Mouse (Mus musculus) kidney, embryonic 16.5 days (tissue): Measurements from ENCODE around the gene Olfr777. TPM values are rescaled to one million over a fixed set of nuclear protein-coding genes. Genes with fewer than 3 reads are reported as not detected.
"Not testable (repeated sequence)": the region's sequence is repeated elsewhere in the genome, so short reads cannot be mapped to it uniquely, and the experiment has no call there.

ENCODE experiments used
- ATAC-seq: fragments of 200-750 bp; cut with Nextera tagmentation; 2 replicates; pipeline ENCODE4 v1.8.0; 2017; ENCODE audit warnings: moderate TSS enrichment; ENCODE audit not compliant: low FRiP score, low TSS enrichment
- H3K27ac ChIP-seq: fragments of 300-500 bp; sonication (generic); 2 replicates; pipeline ENCODE4 v1.5.1; 2014; ENCODE audit warnings: low read length
- H3K27me3 ChIP-seq: fragments of 300-500 bp; sonication (generic); 2 replicates; pipeline ENCODE4 v1.6.1; 2014; ENCODE audit warnings: low read length, control low read depth, mixed read lengths; ENCODE audit not compliant: insufficient read depth
- H3K36me3 ChIP-seq: fragments of 300-500 bp; sonication (generic); 2 replicates; pipeline ENCODE4 v1.6.1; 2014; ENCODE audit warnings: low read length, control low read depth, mixed read lengths; ENCODE audit not compliant: insufficient read depth
- H3K4me1 ChIP-seq: fragments of 300-500 bp; sonication (generic); 2 replicates; pipeline ENCODE4 v1.6.1; 2014; ENCODE audit warnings: low read length, control low read depth, mixed read lengths; ENCODE audit not compliant: insufficient read depth
- H3K4me2 ChIP-seq: fragments of 300-500 bp; sonication (generic); replicated peaks from 2 replicates; pipeline ENCODE4 v1.6.1; 2014; ENCODE audit warnings: low read depth, low read length
- H3K4me3 ChIP-seq: fragments of 300-500 bp; sonication (generic); 2 replicates; pipeline ENCODE4 v1.5.1; 2014; ENCODE audit warnings: mild to moderate bottlenecking, low read length
- H3K9ac ChIP-seq: fragments of 300-500 bp; sonication (generic); replicated peaks from 2 replicates; pipeline ENCODE4 v1.6.1; 2014; ENCODE audit warnings: low read length
- H3K9me3 ChIP-seq: fragments of 300-500 bp; sonication (generic); 2 replicates; pipeline ENCODE4 v1.6.1; 2016; ENCODE audit warnings: low read length, control low read depth
- WGBS: fragments of 180-500 bp; shearing (Covaris S2); extraction: QIAGEN DNeasy Blood & Tissue Kit; methylation state at CpG from one replicate; pipeline ENCODE4 v1.1.7; 2014; 5-methylcytosine and 5-hydroxymethylcytosine counted together
- polyA plus RNA-seq: library from polyadenylated mRNA; unstranded; fragments of >200 nt; fragmentation: Nextera tagmentation; extraction: Ambion mirVana; gene quantifications from 2 replicates; pipeline ENCODE4 v1.2.1, GENCODE M21; 2015

Gene Olfr777
- polyA plus RNA-seq, result not detected in 2 replicates

DNA sequence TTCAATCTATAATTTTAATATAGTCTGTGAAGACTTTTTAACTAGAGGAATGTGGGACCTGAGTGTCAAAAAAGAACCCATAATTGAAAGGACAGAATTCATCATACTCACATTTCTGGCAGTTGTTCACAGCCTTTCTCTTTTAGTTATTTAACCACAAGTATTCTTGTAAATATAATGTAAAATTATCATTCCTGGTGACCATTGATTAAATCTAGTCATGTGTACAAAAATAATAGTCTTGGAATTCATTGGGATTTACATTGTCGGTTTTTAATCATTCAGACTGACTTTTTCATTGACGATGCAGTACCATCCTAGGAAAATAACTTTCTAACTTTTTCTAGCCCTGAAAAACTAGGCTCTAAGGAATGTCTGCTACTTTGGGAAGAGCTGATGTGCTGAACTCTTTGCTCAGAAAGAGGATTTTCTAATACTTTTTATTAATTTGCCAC lies at the start of gene Olfr777:
Gene Olfr777 (minus strand): TSS at position 405 of the 455 bp plus-strand sequence.
- WGBS, result 90% methylated on average over 2 of the region's 2 CpGs
- no peak within 1 kb of the TSS for H3K4me2 ChIP-seq
- H3K4me1 ChIP-seq, result no peaks in the 10 kb centered on the region
- no peaks in the 10 kb centered on the region for H3K9me3 ChIP-seq
- no peak within 1 kb of the TSS for H3K9ac ChIP-seq
- no peak within 1 kb of the TSS for H3K27ac ChIP-seq
- H3K4me3 ChIP-seq, result no peak within 1 kb of the TSS
- no peaks in the 10 kb centered on the region for H3K27me3 ChIP-seq
- ATAC-seq, result no peak
- H3K36me3 ChIP-seq, result no peaks in the 10 kb centered on the region

DNA sequence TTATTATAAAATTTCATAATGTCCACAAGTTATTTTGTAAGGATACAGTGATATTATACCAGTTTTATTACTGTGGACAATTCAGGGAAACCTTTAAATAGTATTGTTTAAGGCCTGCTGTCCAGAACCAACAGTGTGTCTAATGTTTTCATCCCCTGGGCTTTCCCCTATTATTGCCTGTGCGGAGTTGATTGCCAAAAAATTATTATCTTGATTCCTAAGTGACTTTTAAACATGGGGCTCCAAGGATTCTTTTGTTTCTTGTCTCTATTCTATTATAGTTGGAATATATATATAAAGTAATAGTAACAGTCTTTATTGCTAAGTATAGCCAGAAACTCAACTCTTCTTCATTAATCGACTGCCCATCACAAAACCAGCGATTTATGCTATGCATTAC lies 46.5 kb upstream of the Olfr777 start, which contains the start of gene Olfr780:
Gene Olfr780 (plus strand): TSS at position 301 of the 400 bp plus-strand sequence.
- Histone ChIP-seq H3K4me2 (no peak within 1 kb of the TSS), H3K27ac (no peak within 1 kb of the TSS), H3K27me3 (no peaks in the 10 kb centered on the region), H3K36me3 (no peaks in the 10 kb centered on the region), H3K9me3 (no peaks in the 10 kb centered on the region), H3K4me1 (no peaks in the 10 kb centered on the region), H3K4me3 (no peak within 1 kb of the TSS), H3K9ac (no peak within 1 kb of the TSS)
- 85% methylated on average over 3 of the region's 3 CpGs for WGBS
- ATAC-seq, result no peak

DNA sequence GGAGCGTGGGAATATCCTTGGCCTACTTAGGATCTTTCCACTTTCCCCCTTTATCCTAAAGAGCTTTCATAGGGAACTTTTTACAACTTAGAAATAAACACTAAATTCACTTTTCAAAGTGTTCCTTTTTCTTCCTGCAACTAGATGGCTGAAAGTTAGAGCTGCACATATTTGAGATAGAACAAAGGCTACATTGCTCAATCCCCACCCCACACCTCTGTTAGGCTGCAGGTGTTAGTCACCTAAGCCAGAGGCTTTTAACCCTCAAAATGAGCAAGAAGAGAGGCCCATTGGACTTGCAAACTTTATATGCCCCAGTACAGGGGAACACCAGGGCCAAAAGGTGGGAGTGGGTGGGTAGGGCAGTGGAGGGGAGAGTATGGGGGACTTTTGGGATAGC lies 42.2 kb upstream of the Olfr777 start:
- ATAC-seq, H3K4me3 ChIP-seq, H3K27me3 ChIP-seq, H3K4me2 ChIP-seq, H3K9ac ChIP-seq, H3K4me1 ChIP-seq, H3K36me3 ChIP-seq, H3K27ac ChIP-seq, H3K9me3 ChIP-seq: not testable (repeated sequence)
- WGBS, result no CpG with 5 or more reads among the region's 1 CpGs

DNA sequence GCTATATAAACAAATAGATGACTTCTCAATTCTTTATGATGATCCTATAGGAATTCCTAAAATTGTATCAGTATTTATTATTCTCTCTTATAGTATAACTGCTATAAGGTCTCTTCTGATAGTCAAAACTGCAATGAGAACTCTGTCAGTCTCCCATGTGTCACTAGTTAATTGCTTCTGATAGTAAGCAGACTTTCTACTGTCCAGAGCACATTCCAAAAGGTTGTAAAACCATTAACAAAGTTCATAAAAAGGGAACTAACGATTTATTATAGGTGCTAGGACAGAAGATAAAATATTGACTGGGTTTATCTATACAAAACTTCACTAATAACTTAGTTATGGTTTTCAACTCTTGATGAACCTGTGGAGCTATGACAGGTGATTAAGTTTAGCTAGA lies 41.7 kb upstream of the Olfr777 start:
- not testable (repeated sequence) for H3K27me3 ChIP-seq, ATAC-seq, H3K36me3 ChIP-seq, H3K9ac ChIP-seq, H3K27ac ChIP-seq, H3K4me1 ChIP-seq, H3K4me3 ChIP-seq, H3K9me3 ChIP-seq, H3K4me2 ChIP-seq
- 46% methylated on average over 1 of the region's 1 CpGs for WGBS

DNA sequence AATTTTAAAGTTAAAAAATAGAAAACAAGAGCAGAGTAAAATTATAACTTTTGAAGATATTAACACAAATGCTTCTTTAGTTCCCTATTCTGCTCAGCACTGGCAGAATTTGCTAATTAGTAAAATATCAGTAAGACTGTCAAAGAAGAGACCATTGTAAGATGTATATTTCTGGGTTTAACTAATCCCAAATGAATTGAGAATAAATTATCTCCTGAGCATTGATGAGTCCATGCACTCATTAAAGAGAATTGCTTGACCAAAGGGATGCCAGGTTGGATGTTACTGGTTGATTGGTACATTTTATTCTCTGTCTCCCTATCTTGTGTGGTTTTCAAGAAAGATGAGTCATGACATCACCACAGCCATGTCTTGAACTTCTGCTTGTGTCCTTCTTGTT lies 12.5 kb downstream of the Olfr777 start, which contains the start of gene Olfr776:
Gene Olfr776 (plus strand): TSS at position 301 of the 400 bp plus-strand sequence.
- no peak for ATAC-seq

DNA sequence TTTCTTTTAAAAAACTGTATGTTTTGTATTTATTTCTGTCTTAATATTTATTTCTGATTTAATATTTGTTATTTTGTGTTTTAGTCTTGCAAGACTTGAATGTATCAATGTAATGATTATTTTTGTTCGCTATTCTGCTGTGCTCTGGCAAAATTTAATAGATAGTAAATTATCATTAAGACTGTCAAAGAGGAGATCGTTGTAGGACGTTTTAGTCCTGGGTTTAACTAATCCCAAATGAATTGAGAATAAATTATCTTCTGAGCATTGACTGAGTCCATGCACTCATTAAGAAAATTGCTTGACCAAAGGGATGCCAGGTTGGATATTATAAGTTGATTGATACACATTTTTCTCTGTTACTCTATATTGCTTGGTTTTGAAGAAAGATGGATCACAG lies 23.2 kb downstream of the Olfr777 start, which contains the start of gene Olfr775:
Gene Olfr775 (plus strand): TSS at position 301 of the 400 bp plus-strand sequence.
- H3K9ac ChIP-seq, result no peak within 1 kb of the TSS
- 66% methylated on average over 3 of the region's 3 CpGs for WGBS
- no peak within 1 kb of the TSS for H3K4me2 ChIP-seq
- no peaks in the 10 kb centered on the region for H3K27me3 ChIP-seq
- H3K36me3 ChIP-seq, result no peaks in the 10 kb centered on the region
- H3K9me3 ChIP-seq, result no peaks in the 10 kb centered on the region
- H3K27ac ChIP-seq, result no peak within 1 kb of the TSS
- no peaks in the 10 kb centered on the region for H3K4me1 ChIP-seq
- no peak for ATAC-seq
- H3K4me3 ChIP-seq, result no peak within 1 kb of the TSS

More for the DNA sequence above, 12.5 kb downstream of the Olfr777 start, which contains the start of gene Olfr776:
- H3K36me3 ChIP-seq, result no peaks in the 10 kb centered on the region
- no peak within 1 kb of the TSS for H3K4me3 ChIP-seq
- no peak within 1 kb of the TSS for H3K9ac ChIP-seq
- no peaks in the 10 kb centered on the region for H3K4me1 ChIP-seq
- H3K27me3 ChIP-seq, result no peaks in the 10 kb centered on the region
- H3K9me3 ChIP-seq, result no peaks in the 10 kb centered on the region
- H3K27ac ChIP-seq, result no peak within 1 kb of the TSS
- H3K4me2 ChIP-seq, result no peak within 1 kb of the TSS

DNA sequence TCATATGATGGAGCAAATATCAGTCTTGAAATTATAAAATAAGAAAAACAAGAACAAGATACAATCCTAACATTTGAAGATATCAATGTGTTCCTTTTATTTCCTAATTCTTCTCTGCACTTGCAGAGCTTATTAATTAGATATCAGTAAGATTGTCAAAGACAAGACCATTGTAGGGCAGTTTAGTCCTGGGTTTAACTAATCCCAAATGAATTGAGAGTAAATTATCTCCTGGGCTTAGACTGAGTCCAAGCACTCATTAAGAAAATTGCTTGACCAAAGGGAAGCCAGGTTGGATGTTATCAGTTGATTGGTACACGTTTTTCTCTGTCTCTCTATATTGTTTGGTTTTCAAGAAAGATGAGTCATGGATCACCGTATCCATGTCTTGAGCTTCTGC lies 35.4 kb downstream of the Olfr777 start, which contains the start of gene Olfr774:
Gene Olfr774 (plus strand): TSS at position 301 of the 400 bp plus-strand sequence.
- no peaks in the 10 kb centered on the region for H3K36me3 ChIP-seq
- no peak within 1 kb of the TSS for H3K9ac ChIP-seq
- no peak within 1 kb of the TSS for H3K4me3 ChIP-seq
- no peak within 1 kb of the TSS for H3K27ac ChIP-seq
- H3K4me2 ChIP-seq, result no peak within 1 kb of the TSS
- H3K27me3 ChIP-seq, result no peaks in the 10 kb centered on the region
- WGBS, result 72% methylated on average over 2 of the region's 2 CpGs
- no peak for ATAC-seq
- no peaks in the 10 kb centered on the region for H3K4me1 ChIP-seq
- no peaks in the 10 kb centered on the region for H3K9me3 ChIP-seq

DNA sequence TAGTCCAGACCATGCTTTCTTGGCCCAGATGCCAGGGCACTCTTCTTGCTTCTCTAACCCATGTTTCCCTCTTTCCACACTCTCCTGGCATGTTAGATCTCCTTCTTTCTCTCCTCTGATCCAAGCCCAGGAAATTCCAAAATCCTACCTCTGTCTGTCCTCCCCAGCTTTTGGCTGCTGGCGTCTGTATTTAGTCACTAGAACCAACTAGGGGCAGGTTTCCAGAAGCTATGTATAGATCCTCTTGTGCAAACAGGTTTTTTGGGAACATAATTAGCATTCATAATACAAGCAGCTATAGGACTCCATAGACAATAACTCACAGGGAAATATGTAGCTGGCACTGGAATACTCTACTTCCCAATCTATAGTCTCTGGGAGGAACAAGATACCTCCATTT lies 40.5 kb downstream of the Olfr777 start:
- Histone ChIP-seq H3K9me3 (no peaks in the 10 kb centered on the region), H3K4me1 (no peaks in the 10 kb centered on the region), H3K36me3 (no peaks in the 10 kb centered on the region), H3K4me2 (no peak overlapping the region), H3K4me3 (no peak overlapping the region), H3K27me3 (no peaks in the 10 kb centered on the region), H3K9ac (no peak overlapping the region), H3K27ac (no peak overlapping the region)
- whole genome bisulfite sequencing, result 79% methylated on average over 1 of the region's 1 CpGs
- ATAC-seq, result no peak

Other genes starting within 250 kb of the Olfr777 start
- not detected in 2 replicates for gene Olfr764-ps1, start 231.6 kb downstream of the Olfr777 start, polyA plus RNA-seq
- gene Olfr765, start 221.5 kb downstream of the Olfr777 start, polyA plus RNA-seq, result not detected in 2 replicates
- not detected in 2 replicates for gene Olfr766-ps1, start 202.5 kb downstream of the Olfr777 start, polyA plus RNA-seq
- not detected in 2 replicates for gene Olfr767, start 188.6 kb downstream of the Olfr777 start, polyA plus RNA-seq
- gene Olfr768, start 172.1 kb downstream of the Olfr777 start, polyA plus RNA-seq, result not detected in 2 replicates
- gene Olfr769, start 153.6 kb downstream of the Olfr777 start, polyA plus RNA-seq, result not detected in 2 replicates
- not detected in 2 replicates for gene Olfr770, start 132.5 kb downstream of the Olfr777 start, polyA plus RNA-seq
- gene Olfr771, start 106.7 kb downstream of the Olfr777 start, polyA plus RNA-seq, result not detected in 2 replicates
- gene Olfr772, start 93.6 kb downstream of the Olfr777 start, polyA plus RNA-seq, result not detected in 2 replicates
- not detected in 2 replicates for gene Olfr773, start 84.1 kb downstream of the Olfr777 start, polyA plus RNA-seq
- not detected in 2 replicates for gene Olfr774, start 35.3 kb downstream of the Olfr777 start, polyA plus RNA-seq
- gene Olfr775, start 23.1 kb downstream of the Olfr777 start, polyA plus RNA-seq, result not detected in 2 replicates
- not detected in 2 replicates for gene Olfr776, start 12.4 kb downstream of the Olfr777 start, polyA plus RNA-seq
- not detected in 2 replicates for gene Olfr780, start 46.6 kb upstream of the Olfr777 start, polyA plus RNA-seq
- gene Olfr781, start 57.4 kb upstream of the Olfr777 start, polyA plus RNA-seq, result not detected in 2 replicates
- gene Olfr782, start 77.4 kb upstream of the Olfr777 start, polyA plus RNA-seq, result not detected in 2 replicates
- 0.05 and 0.06 TPM in 2 replicates for gene Olfr784, start 112.6 kb upstream of the Olfr777 start, polyA plus RNA-seq
- not detected in 2 replicates for gene Olfr785, start 133.9 kb upstream of the Olfr777 start, polyA plus RNA-seq
- not detected in 2 replicates for gene Olfr786, start 155.8 kb upstream of the Olfr777 start, polyA plus RNA-seq
- not detected in 2 replicates for gene Olfr787, start 190.4 kb upstream of the Olfr777 start, polyA plus RNA-seq
- gene Olfr788, start 199.5 kb upstream of the Olfr777 start, polyA plus RNA-seq, result not detected in 2 replicates
- gene Olfr789, start 213.3 kb upstream of the Olfr777 start, polyA plus RNA-seq, result not detected in 2 replicates
- not detected in 2 replicates for gene Olfr790, start 227.0 kb upstream of the Olfr777 start, polyA plus RNA-seq